Mouse (Mus musculus) kidney, embryonic 16.5 days (tissue): ENCODE measurements around the gene Adcy3. TPM values are rescaled to one million over a fixed set of nuclear protein-coding genes. Genes with fewer than 3 reads are reported as not detected.

Source experiments
- ATAC-seq: fragments of 200-750 bp; cut with Nextera tagmentation; 2 replicates; pipeline ENCODE4 v1.8.0; 2017; ENCODE audit warnings: moderate TSS enrichment; ENCODE audit not compliant: low FRiP score, low TSS enrichment
- H3K27ac ChIP-seq: fragments of 300-500 bp; sonication (generic); 2 replicates; pipeline ENCODE4 v1.5.1; 2014; ENCODE audit warnings: low read length
- H3K27me3 ChIP-seq: fragments of 300-500 bp; sonication (generic); 2 replicates; pipeline ENCODE4 v1.6.1; 2014; ENCODE audit warnings: low read length, control low read depth, mixed read lengths; ENCODE audit not compliant: insufficient read depth
- H3K36me3 ChIP-seq: fragments of 300-500 bp; sonication (generic); 2 replicates; pipeline ENCODE4 v1.6.1; 2014; ENCODE audit warnings: low read length, control low read depth, mixed read lengths; ENCODE audit not compliant: insufficient read depth
- H3K4me1 ChIP-seq: fragments of 300-500 bp; sonication (generic); 2 replicates; pipeline ENCODE4 v1.6.1; 2014; ENCODE audit warnings: low read length, control low read depth, mixed read lengths; ENCODE audit not compliant: insufficient read depth
- H3K4me2 ChIP-seq: fragments of 300-500 bp; sonication (generic); replicated peaks from 2 replicates; pipeline ENCODE4 v1.6.1; 2014; ENCODE audit warnings: low read depth, low read length
- H3K4me3 ChIP-seq: fragments of 300-500 bp; sonication (generic); 2 replicates; pipeline ENCODE4 v1.5.1; 2014; ENCODE audit warnings: mild to moderate bottlenecking, low read length
- H3K9ac ChIP-seq: fragments of 300-500 bp; sonication (generic); replicated peaks from 2 replicates; pipeline ENCODE4 v1.6.1; 2014; ENCODE audit warnings: low read length
- H3K9me3 ChIP-seq: fragments of 300-500 bp; sonication (generic); 2 replicates; pipeline ENCODE4 v1.6.1; 2016; ENCODE audit warnings: low read length, control low read depth
- WGBS: fragments of 180-500 bp; shearing (Covaris S2); extraction: QIAGEN DNeasy Blood & Tissue Kit; methylation state at CpG from one replicate; pipeline ENCODE4 v1.1.7; 2014; 5-methylcytosine and 5-hydroxymethylcytosine counted together
- polyA plus RNA-seq: library from polyadenylated mRNA; unstranded; fragments of >200 nt; fragmentation: Nextera tagmentation; extraction: Ambion mirVana; gene quantifications from 2 replicates; pipeline ENCODE4 v1.2.1, GENCODE M21; 2015

The Adcy3 gene
- polyA plus RNA-seq, 1 experiment from 2014 or later = 10.7 TPM

- Histone ChIP-seq H3K36me3 (no peaks in the 10 kb centered on the region), H3K27ac (no peak overlapping the region), H3K27me3 (no peaks in the 10 kb centered on the region), H3K9me3 (no peaks in the 10 kb centered on the region), H3K4me1 (no peaks in the 10 kb centered on the region), H3K4me3 (no peak overlapping the region), H3K9ac (no peak overlapping the region), H3K4me2 (no peak overlapping the region)
- ATAC-seq = no peak
- 84% methylated on average over 3 of the region's 3 CpGs for WGBS
Observed at GRCm38 (mm10) chr12:4151969-4152368, 19.1 kb downstream of the Adcy3 start.

- no peak overlapping the region for H3K4me2 ChIP-seq
- no peak overlapping the region for H3K27ac ChIP-seq
- 75% methylated on average over 2 of the region's 2 CpGs for WGBS
- H3K4me1 ChIP-seq = no peaks in the 10 kb centered on the region
- H3K27me3 ChIP-seq = no peaks in the 10 kb centered on the region
- H3K4me3 ChIP-seq = no peak overlapping the region
- ATAC-seq = no peak
- no peaks in the 10 kb centered on the region for H3K9me3 ChIP-seq
- no peaks in the 10 kb centered on the region for H3K36me3 ChIP-seq
- no peak overlapping the region for H3K9ac ChIP-seq
Observed at GRCm38 (mm10) chr12:4157466-4157865, 24.6 kb downstream of the Adcy3 start.

- Histone ChIP-seq H3K4me3 (no peak overlapping the region), H3K4me1 (no peaks in the 10 kb centered on the region), H3K4me2 (no peak overlapping the region), H3K27ac (no peak overlapping the region), H3K9ac (no peak overlapping the region), H3K9me3 (no peaks in the 10 kb centered on the region), H3K27me3 (no peaks in the 10 kb centered on the region), H3K36me3 (no peaks in the 10 kb centered on the region)
- 86% methylated on average over 3 of the region's 3 CpGs for WGBS
- no peak for ATAC-seq
Observed at GRCm38 (mm10) chr12:4158179-4158578, 25.3 kb downstream of the Adcy3 start.

GRCm38 (mm10) chr12:4158868-4159632, 26.1 kb downstream of the Adcy3 start:
- H3K4me3 ChIP-seq = no peak overlapping the region
- no peak overlapping the region for H3K9ac ChIP-seq
- H3K4me2 ChIP-seq = no peak overlapping the region
- WGBS = 91% methylated on average over 7 of the region's 7 CpGs
- H3K27me3 ChIP-seq = no peaks in the 10 kb centered on the region
- no peaks in the 10 kb centered on the region for H3K4me1 ChIP-seq
- no peaks in the 10 kb centered on the region for H3K36me3 ChIP-seq
- H3K9me3 ChIP-seq = no peaks in the 10 kb centered on the region
- no peak for ATAC-seq
- H3K27ac ChIP-seq = no peak overlapping the region

GRCm38 (mm10) chr12:4160322-4160721, 27.4 kb downstream of the Adcy3 start:
- 76% methylated on average over 7 of the region's 7 CpGs for WGBS
- no peak overlapping the region for H3K4me2 ChIP-seq
- no peak overlapping the region for H3K27ac ChIP-seq
- no peak overlapping the region for H3K9ac ChIP-seq
- H3K4me1 ChIP-seq = no peaks in the 10 kb centered on the region
- H3K4me3 ChIP-seq = no peak overlapping the region
- no peaks in the 10 kb centered on the region for H3K9me3 ChIP-seq
- no peaks in the 10 kb centered on the region for H3K27me3 ChIP-seq
- no peaks in the 10 kb centered on the region for H3K36me3 ChIP-seq
- no peak for ATAC-seq

- Histone ChIP-seq H3K9me3 (no peaks in the 10 kb centered on the region), H3K9ac (no peak overlapping the region), H3K27me3 (no peaks in the 10 kb centered on the region), H3K4me2 (no peak overlapping the region), H3K36me3 (no peaks in the 10 kb centered on the region), H3K27ac (no peak overlapping the region), H3K4me1 (no peaks in the 10 kb centered on the region), H3K4me3 (no peak overlapping the region)
- no peak for ATAC-seq
- 40% methylated on average over 2 of the region's 2 CpGs for WGBS
Observed at GRCm38 (mm10) chr12:4162886-4163285, 30.0 kb downstream of the Adcy3 start.

GRCm38 (mm10) chr12:4166970-4167369, 34.1 kb downstream of the Adcy3 start:
- no peak for ATAC-seq
- Histone ChIP-seq H3K4me2 (no peak overlapping the region), H3K4me1 (0 out of 2 replicates have a peak, but pooled peaks cover 3% of the 10 kb centered on the region), H3K36me3 (no peaks in the 10 kb centered on the region), H3K27ac (no peak overlapping the region), H3K27me3 (no peaks in the 10 kb centered on the region), H3K9me3 (no peaks in the 10 kb centered on the region), H3K4me3 (no peak overlapping the region), H3K9ac (no peak overlapping the region)
- 65% methylated on average over 3 of the region's 3 CpGs for WGBS

- H3K9ac ChIP-seq = no peak overlapping the region
- H3K27me3 ChIP-seq = no peaks in the 10 kb centered on the region
- 0 out of 2 replicates have a peak, but pooled peaks cover 3% of the 10 kb centered on the region for H3K4me1 ChIP-seq
- no peak for ATAC-seq
- no peaks in the 10 kb centered on the region for H3K36me3 ChIP-seq
- 100% methylated on average over 1 of the region's 1 CpGs for WGBS
- H3K27ac ChIP-seq = no peak overlapping the region
- H3K9me3 ChIP-seq = no peaks in the 10 kb centered on the region
- no peak overlapping the region for H3K4me3 ChIP-seq
- no peak overlapping the region for H3K4me2 ChIP-seq
Observed at GRCm38 (mm10) chr12:4169058-4169457, 36.2 kb downstream of the Adcy3 start.

- 83% methylated on average over 5 of the region's 5 CpGs for WGBS
Observed at GRCm38 (mm10) chr12:4169622-4170021, 36.7 kb downstream of the Adcy3 start.

GRCm38 (mm10) chr12:4173108-4173790, 40.3 kb downstream of the Adcy3 start:
- H3K4me1 ChIP-seq = 0 out of 2 replicates have a peak, but pooled peaks cover 3% of the 10 kb centered on the region
- H3K9me3 ChIP-seq = no peaks in the 10 kb centered on the region
- no peaks in the 10 kb centered on the region for H3K27me3 ChIP-seq
- H3K9ac ChIP-seq = no peak overlapping the region
- 76% methylated on average over 15 of the region's 15 CpGs for WGBS
- no peak overlapping the region for H3K4me3 ChIP-seq
- no peak for ATAC-seq
- no peaks in the 10 kb centered on the region for H3K36me3 ChIP-seq
- no peak overlapping the region for H3K27ac ChIP-seq
- H3K4me2 ChIP-seq = no peak overlapping the region

More at GRCm38 (mm10) chr12:4169622-4170021, 36.7 kb downstream of the Adcy3 start:
- Histone ChIP-seq H3K4me2 (no peak overlapping the region), H3K27ac (no peak overlapping the region), H3K9me3 (no peaks in the 10 kb centered on the region), H3K4me3 (no peak overlapping the region), H3K36me3 (no peaks in the 10 kb centered on the region), H3K4me1 (0 out of 2 replicates have a peak, but pooled peaks cover 3% of the 10 kb centered on the region), H3K27me3 (no peaks in the 10 kb centered on the region), H3K9ac (no peak overlapping the region)
- ATAC-seq = no peak
